Mouse (Mus musculus): ENCODE measurements at regions not wholly inside any gene's neighbourhood (a gene's known extent, or its start where the extent isn't known, plus 50 kb on each side); places are given as distances from the start of the nearest gene placed in this dataset.

DNA sequence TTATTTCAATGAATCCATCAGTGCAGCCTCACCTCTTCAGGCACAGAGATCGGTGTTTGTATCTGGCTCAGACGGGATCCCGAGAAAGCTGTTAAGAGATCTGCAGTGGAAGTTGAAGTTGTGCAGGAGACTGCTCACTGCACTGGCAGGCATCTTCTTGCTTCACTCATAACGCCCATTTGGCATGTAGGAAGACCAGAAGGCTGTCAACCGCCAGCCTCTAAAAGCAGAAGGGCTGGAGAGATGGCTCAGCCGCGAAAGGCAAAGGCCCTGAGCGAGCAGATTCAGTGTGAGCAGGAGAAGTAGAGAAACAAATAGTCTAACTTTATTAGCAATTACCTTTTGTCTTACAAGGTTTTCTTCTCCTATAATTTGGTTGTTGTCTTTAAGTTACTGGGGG is 114.3 kb upstream of the Ankrd55 start:
- no peak for DNase-seq (ENCODE audit: low spot score)

DNA sequence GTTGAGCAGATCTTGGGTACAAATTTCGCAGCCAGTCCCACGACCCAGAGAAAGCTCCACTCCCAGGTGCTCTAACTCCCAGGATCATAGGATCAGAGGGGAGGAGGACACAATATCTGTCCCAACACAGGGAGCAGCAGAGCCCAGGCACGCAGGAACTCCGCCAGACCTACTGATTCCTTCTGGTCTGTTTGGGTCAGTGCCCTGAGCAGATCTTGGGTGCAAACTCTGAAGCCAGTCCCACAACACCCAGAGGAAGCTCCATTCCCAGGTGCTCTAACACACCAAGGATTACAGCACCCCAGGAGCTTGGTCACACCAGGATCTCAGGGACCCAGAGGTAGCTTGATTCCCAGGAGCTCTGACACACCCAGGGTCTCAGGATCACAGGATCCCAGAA is 110.2 kb upstream of the Ankrd55 start:
- DNase-seq (ENCODE audit: low spot score) = no peak

DNA sequence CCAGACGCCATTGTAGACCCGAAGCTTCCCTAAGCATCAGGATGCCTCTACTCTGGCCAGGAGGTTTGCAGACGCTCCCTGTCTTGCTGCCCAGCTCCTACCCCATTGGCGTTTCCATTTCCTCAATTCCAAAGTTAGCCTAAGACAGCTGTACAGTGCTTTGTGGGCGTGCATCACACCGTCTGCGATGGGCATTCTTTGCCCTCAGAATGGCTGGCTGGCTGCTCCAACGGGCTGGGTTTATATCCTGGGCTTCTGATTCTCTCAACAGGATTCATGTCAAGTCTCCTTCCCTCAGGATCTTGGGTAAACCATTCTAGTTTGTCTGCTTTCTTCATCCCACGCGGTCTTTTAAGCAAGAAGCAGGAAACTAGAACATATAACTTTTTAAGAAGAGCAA is 104.3 kb upstream of the Ankrd55 start:
- no peak for DNase-seq (ENCODE audit: low spot score)

DNA sequence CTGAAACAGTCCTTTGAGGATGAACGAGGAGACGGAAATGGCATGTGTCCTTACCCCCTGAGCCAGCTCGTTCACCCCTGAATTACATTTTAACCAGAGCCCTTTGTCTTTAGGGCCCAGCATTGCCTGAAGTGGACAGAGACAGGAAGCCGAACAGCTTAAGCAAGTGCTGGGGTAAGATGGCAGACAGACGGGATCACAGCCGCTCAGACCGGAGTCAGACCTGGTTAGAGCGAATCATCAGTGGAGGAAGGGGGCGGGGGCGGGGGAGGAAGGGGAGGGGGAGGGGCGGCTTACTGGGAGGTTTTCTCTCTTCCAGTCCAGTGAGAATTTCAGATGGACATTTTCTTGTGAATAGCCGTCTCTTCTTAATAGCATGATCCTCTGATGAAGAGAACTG is 103.1 kb upstream of the Ankrd55 start:
- no peak for DNase-seq (ENCODE audit: low spot score)

DNA sequence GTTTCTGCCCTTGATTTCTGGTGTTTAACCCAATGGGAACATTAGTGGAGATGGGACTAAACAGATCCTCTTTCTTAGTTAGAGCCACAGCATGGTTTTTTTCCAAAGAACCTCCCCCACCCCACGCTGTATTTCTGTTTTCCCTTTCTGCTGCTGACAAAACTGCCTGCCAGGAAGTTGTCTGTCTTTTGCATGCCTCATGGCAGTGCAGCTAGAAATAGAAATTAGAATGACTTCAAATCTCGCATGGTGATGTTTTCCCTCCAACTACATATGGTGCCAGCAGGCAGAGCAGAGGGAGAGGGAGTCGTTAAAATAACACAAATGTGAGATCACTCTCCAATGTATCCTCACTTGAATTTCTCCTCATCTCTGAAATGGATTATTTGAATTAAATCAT is 101.0 kb upstream of the Ankrd55 start:
- DNase-seq (ENCODE audit: low spot score) = no peak

DNA sequence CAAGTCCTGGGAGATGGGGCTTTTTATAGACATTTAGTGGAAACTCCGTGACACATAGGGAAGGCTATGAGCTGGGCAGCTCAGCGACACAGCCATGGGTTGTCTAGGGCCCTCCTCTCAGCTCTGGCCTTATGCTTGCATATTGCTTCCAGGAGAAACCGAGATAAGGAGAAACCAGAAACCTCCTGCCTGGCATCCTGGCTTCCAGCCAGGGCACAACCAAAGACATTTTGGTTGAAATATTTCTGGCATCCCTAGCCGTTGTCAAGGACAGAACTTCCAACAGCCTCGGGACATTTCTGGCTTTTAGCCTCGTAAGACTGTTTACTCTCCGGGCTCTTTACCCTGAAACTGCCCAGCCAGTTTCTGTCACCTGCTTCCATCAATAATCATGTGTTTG is 99.9 kb upstream of the Ankrd55 start:
- no peak for DNase-seq (ENCODE audit: low spot score)

DNA sequence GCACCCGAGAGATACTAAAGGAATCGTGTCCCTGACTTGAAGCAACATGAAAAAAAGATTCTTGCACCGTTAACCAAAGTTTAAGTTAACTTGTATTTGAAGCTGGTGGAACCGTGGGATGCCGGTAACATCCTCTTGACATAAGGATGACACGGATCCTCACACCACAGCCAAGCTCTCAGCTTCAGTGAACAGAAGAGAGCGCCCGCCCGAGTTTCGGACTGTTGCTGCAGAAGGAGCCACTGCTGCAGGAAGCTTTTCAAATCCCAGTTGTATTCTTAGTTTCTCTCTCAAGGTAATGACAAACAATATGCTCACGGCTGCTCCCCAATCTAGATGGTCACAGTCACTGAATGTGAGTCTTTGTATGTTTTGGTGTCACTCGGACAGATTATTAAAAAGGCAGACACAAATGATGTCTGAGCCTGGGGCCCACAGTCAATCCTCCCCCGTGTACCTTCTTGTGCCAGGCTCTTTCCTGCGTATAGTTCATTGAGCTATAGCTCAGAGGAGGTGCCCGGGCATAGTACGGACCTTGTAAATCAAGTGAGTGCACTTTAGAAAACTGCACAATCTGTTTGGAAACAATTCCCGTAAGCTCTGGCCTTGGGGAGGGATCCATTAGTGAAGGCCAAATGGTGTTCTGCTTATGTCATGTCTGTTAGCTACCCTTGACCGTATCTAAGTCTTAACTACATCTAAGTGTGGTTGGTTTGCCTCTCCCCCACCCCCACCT is 99.3 kb upstream of the Ankrd55 start:
- DNase-seq (ENCODE audit: low spot score) = no peak

DNA sequence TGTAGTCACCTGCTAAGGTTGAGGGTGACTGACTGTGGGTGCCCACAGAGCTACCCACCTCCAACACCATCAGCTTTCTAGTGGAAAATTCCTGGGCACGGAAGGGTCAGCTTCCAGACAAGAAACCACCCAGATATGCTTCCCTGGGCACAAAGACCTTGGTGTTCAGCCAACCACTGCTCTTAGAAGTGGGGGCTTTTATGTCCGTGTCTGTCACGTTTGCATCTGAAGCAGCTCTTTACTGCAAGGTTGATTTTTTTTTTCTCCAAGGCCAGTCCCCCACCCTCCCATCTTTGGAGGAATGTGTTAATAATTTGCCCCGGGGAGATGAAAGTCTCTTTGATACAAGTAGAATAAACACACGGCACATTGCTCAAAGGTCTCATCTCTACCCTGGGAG is 98.6 kb upstream of the Ankrd55 start:
- no peak for DNase-seq (ENCODE audit: low spot score)

DNA sequence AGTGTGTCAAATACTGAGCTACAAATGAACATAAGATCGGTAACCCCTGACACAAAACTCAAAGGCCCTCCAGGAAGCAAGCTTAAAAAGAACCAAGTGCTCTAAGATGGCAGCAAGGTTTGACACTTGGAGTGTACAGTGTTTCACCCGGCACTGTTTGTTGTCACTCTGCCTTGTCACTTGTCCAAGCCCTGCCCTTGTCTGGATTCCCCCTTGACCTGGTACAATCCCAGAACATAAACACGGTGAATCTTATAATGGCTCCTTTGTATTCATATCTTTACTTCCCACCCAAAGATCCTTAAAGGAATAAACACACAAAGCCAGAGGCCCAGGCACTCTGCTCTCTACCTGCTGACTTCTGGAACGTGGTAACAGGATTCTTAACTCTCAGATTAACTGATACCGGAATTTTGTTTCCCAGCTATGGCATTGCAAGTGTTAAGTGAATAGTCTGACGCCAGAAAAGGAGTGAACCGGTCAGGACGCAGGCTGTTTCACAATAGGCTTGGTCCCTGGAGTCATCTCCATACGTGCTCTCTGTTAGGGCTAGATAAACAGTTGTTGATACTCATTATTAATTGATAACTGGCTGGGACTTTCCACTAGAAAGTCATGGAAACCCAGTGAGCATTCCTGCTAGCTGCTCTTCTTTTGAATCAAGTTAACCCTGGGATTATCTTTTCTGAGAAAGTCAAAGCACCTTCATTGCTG is 95.9 kb upstream of the Ankrd55 start:
- DNase-seq (ENCODE audit: low spot score) = no peak

DNA sequence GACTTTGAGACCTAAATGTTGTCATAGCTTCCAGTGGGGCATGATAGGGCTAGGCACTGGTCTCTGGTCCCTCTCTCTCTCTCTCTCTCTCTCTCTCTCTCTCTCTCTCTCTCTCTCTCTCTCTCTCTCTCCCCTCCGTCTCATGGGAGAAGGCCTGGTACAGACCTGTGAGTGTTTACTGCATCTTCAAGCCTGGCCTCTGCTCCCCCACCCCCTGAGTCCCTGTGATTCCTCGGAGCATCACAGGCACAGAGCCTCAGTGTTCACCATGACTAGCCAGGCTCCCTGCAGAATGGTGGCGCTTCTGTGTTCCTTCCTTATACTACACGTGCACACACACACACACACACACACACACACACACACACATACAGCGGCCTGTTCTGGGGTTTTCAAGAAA is 94.6 kb upstream of the Ankrd55 start:
- no peak for DNase-seq (ENCODE audit: low spot score)

DNA sequence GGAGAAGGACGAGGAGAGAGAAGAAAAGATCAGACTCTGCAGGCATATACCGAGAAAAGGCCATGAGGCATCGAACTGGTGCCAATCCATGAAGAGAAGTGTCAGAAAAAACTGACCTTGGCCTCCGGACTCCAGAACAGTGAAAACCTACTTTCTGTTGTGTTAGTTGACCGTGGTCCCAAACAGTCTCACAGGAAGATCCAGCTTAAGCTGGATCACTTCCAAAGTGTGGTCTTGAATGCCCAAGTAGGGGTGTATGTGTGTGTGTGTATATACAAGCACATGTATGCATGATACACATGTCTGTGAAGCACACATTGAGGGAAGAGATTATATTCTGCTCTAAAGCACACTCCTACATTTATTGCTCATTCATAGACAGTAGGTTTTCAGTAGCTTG is 93.3 kb upstream of the Ankrd55 start:
- no peak for DNase-seq (ENCODE audit: low spot score)

DNA sequence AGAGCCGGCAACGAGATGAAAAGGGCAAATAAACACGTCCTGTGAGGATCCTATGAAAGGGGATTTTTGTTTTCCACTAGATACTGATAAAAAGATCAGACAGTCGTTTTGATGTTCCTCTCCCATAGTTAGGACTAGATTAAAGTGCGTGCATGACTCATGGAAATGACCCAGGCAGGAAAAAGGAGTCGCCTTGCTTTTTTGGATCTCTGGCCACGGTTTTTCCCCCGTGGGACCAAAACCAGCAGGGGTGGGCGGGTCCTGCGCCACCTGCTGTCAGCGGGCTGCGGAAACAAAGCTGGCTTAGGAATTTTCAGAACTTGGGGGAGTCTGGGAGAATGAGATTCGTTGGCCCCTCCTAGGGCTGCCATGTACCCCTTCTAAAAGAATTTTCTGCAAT is 91.5 kb upstream of the Ankrd55 start:
- DNase-seq (ENCODE audit: low spot score) = no peak

DNA sequence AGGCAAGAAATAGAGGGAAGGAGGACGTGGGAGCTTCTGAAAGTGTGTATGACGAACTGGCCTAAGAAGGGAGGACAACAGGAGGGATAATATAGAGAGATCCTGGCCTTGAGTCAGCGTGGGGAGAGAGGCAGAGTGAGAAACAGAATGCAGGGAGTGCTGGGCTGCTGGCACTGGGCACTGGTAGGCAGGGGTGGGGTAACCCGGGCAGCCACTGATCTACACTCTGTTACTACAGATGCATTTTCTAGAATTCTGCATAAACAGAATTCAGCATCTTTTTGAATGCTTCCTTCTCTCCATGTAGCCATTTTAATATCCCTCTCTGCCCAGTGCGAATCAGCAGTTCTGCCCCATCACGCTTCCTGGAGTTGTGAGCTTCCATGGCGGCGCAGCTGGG is 84.5 kb upstream of the Ankrd55 start:
- DNase-seq (ENCODE audit: low spot score) = no peak

DNA sequence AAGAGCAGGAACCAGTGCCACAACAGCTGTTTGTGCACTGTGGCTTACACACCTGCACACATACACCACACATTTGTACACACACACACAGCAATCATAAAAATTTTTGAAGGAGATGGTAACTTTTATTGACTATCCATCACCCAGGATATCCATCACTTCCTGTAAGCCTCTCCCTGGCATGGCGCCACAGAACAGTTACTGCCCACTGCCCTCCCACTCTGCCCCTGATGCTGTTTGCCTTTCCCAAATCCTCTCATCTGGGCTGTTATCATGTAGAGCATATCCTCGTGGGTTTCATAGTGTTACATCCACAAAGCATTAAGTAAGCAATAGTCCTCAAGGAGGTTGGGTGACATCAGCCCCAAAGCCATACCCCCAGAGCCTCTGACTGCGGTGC is 84.0 kb upstream of the Ankrd55 start:
- no peak for DNase-seq (ENCODE audit: low spot score)

DNA sequence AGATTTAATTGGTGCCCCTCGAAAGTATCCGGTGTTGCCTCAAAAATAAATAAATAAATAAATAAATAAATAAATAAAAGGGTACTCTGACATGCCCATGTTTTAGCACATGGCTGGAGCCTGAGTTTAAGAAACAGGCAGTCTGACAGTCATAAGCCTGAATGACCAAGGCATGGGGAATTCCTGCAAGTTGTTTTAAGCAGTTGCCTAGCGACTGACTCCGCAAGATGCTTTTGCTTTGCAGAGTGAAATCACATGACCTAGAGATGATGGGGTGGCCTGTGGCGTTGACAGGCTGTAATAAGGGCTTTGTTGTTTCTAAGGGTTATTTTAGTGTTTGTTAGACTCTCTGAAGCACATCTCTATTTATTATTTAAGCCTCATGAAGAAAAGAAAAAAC is 83.4 kb upstream of the Ankrd55 start:
- DNase-seq (ENCODE audit: low spot score) = no peak

DNA sequence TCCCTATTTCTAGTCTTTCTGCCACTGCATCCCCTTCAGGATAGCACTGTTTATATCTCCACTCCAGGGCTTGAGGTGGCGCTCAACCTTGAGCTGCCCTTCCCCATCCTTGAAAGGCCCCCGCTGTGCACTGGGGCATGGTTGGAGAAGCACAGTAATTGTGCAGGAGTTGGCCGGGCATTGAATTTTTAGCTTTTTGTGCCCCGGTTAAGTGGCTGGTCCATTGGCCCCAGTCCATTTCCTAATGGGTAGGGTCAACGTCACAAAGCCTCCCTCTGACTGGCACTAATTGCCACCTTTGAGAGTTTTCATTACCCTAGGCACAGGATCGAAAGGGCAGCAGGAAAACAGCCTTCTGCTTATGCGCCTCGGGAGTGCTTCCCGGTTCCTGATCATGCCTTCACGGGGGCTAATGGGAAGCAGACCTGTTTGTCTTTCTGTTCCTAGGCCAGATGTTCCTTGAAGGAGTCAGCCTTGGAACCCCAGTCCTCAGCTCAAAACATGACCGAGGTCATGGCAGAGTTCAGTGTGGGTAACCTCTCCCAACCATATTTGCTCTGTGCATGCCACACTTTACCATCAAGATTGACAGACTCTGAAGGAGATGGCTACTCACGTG is 80.5 kb upstream of the Ankrd55 start:
- DNase-seq (ENCODE audit: low spot score) = no peak

DNA sequence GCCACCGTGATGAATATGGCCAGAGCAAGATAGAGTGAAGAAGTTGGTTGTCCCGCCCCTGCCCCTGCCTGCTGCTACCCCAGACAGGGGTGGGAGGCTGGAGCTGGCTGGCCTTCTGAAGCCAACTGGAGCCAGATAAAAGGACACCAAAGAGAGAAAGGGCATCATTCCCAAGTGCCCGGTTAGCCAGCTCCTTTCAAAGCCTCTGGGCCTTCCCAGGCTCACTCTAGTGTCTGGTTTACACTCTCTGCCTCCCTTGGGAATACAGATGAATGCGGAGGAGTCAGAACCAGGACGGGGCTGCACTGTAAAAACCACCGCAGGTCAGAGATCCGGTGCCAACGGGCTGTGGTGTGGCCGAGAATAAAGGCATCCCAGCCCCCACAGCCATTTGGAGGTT is 76.4 kb upstream of the Ankrd55 start:
- DNase-seq (ENCODE audit: low spot score) = no peak

DNA sequence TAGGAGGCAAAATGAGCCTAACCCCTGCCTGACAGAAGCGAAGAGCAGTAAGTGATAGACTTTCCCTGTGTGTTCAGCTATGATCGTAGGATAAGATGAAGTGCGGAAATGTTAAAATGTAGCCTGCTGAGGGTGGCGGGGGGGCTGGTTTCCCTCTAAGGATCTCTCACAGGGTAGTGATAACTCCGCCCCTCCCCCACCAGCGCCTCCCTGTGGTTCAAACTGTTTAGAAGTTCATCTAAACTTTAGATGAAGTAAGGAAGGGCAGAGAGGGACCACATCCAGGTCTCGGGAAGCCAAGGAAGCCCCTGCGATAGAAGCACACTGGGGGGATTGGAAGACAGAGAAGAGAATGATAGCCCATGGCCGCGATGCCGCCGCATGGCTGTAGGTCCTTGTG is 75.9 kb upstream of the Ankrd55 start:
- no peak for DNase-seq (ENCODE audit: low spot score)

DNA sequence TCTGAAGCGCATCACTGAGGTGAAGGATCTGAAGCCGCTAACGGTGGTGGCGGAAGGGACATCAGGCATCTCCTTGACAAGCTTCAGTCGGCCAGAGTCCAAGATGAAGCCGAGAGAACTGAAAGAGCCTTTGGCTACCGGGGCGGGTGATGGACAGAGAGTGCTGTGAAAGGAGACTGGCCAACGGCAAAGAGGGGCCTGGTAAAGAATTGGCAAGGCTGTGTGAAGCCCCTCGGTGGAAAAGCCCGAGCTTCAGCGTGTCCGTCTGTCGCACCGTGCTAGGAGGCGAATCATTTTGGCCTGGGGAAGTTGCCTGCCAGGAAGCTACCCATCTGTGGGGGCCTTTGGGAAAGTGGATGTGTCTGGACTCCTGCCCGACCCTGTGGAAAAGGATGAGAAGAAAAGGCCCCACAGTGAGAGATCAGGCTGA is 74.6 kb upstream of the Ankrd55 start:
- DNase-seq (ENCODE audit: low spot score) = no peak

DNA sequence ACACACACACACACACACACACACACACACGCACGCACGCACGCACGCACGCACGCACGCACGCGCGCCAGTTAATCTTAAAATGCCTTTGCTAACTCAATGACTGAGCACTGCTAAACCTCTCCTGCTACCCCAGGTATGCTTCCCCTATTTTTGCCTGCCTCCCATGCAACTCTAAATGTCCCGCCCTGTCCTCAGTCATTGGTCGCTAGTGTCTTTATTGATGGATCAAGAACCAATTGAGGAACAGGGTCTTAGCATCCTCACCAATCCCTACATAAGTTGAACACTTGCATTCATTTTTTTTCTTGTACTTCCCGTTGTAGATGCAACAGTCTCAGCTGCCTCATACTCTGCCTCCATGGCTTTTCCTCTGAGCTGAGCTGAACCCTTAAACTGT is 72.2 kb upstream of the Ankrd55 start:
- DNase-seq (ENCODE audit: low spot score) = no peak

DNA sequence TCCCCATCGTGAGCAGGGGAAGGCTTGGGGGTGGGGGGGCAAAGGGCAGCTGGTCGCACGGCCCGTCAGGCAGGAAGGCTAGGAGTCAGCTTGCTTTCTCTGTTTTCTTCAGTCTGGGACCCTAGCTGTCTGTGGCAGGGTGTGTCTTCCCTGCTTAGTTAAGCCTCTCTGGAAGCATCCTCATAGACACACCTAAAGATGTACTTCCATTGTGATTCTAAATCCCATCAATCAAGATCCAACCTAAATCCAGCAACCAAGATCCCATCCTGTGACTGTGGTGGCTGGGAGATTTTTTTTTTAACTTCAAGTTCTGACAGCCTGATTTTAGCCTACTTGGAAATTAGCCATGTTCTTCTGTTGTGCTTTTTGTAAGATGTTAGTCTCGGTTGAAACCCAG is 69.9 kb upstream of the Ankrd55 start:
- no peak for DNase-seq (ENCODE audit: low spot score)

DNA sequence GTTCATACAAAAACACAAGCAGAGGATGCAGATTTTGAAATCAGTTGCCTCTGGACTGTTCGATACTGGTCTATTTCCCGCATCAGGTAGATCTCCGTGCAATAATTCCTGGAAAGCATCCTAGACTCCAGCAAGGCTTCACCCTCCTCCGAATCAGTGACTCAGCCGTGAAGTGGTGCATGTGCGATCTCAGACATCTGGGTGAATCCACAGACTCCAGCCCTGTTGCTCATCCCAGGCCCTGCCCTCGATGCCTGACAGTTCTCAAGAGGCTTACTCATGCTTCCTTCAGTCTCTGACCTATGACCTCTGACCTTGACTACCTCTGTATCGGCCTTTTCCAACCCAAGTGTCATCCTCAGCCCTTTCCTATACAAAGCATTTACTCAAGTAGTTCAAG is 68.1 kb upstream of the Ankrd55 start:
- DNase-seq (ENCODE audit: low spot score) = no peak

DNA sequence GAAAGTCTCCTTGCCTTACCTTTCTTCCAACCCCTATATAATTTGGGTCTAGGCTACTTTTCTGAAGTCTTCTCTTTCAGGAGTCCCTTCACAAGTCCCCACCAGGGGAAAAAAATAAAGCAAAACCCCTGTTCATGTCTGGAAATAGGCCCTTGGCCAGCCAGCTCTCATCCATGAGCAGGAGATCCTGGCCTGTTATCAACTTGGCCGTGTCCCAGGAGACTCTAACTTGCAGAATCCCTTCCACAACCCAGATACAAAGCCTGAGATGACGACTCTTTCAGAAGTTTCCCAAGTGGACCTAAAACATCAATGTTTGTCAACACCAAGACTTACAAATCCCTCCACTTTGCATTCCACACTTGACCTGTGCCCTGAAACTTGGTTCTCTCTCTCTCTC is 64.6 kb upstream of the Ankrd55 start:
- no peak for DNase-seq (ENCODE audit: low spot score)

DNA sequence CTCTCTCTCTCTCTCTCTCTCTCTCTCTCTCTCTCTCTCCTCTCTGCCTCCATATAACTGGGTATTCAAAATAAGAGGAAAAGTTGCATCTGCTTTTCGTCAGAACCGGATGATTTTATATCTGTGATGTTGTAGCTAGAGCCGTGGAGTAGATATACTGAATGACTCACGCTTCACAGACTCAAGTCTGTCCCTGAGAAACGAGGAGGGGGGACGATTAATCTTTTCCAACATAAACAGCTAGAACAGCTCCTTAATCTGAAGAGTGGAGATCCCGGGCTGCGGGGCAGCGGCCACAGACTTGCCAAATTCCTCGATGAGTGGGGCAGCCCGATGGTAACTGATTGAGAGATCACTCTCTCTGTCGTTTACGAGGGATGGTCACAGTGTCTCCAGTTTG is 60.5 kb upstream of the Ankrd55 start:
- DNase-seq (ENCODE audit: low spot score) = no peak
